Mouse (Mus musculus): ENCODE measurements around the gene Skap2. TPM values are rescaled to one million over a fixed set of nuclear protein-coding genes. Genes with fewer than 3 reads are reported as not detected.

The Skap2 gene
- polyA plus RNA-seq, 1 experiment: 59.1 TPM

GRCm38 (mm10) chr6:52027181-52027580 is 14.8 kb upstream of the Skap2 start:
- no peak overlapping the region for H3K4me3 ChIP-seq (ENCODE audit: insufficient read depth, low read length)
- TF ChIP-seq POLR2A (IDR thresholded peaks at IDR 0.05; ENCODE audit: low read depth, low read length) (no peak), CTCF (IDR thresholded peaks at IDR 0.05; ENCODE audit: borderline replicate concordance, insufficient read depth, low read length) (no peak)
- no peaks in the 10 kb centered on the region for H3K4me1 ChIP-seq (ENCODE audit: control insufficient read depth, insufficient read depth, low read length)
- no peak overlapping the region for H3K27ac ChIP-seq (ENCODE audit: insufficient read depth, low read length)

GRCm38 (mm10) chr6:52026281-52026680 is 13.9 kb upstream of the Skap2 start:
- H3K27ac ChIP-seq (ENCODE audit: insufficient read depth, low read length): no peak overlapping the region
- H3K4me3 ChIP-seq (ENCODE audit: insufficient read depth, low read length): no peak overlapping the region
- no peaks in the 10 kb centered on the region for H3K4me1 ChIP-seq (ENCODE audit: control insufficient read depth, insufficient read depth, low read length)
- TF ChIP-seq CTCF (IDR thresholded peaks at IDR 0.05; ENCODE audit: borderline replicate concordance, insufficient read depth, low read length): no peak
- no peak for TF ChIP-seq POLR2A (IDR thresholded peaks at IDR 0.05; ENCODE audit: low read depth, low read length)

- Histone ChIP-seq H3K4me3 (ENCODE audit: insufficient read depth, low read length) (no peak overlapping the region), H3K27ac (ENCODE audit: insufficient read depth, low read length) (no peak overlapping the region), H3K4me1 (ENCODE audit: control insufficient read depth, insufficient read depth, low read length) (no peaks in the 10 kb centered on the region)
- TF ChIP-seq CTCF (IDR thresholded peaks at IDR 0.05; ENCODE audit: borderline replicate concordance, insufficient read depth, low read length): no peak
- no peak for TF ChIP-seq POLR2A (IDR thresholded peaks at IDR 0.05; ENCODE audit: low read depth, low read length)
Observed at GRCm38 (mm10) chr6:52024730-52025129, 12.4 kb upstream of the Skap2 start.

GRCm38 (mm10) chr6:52022363-52022762 is 10.0 kb upstream of the Skap2 start:
- no peak overlapping the region for H3K27ac ChIP-seq (ENCODE audit: insufficient read depth, low read length)
- H3K4me3 ChIP-seq (ENCODE audit: insufficient read depth, low read length): no peak overlapping the region
- no peak for TF ChIP-seq CTCF (IDR thresholded peaks at IDR 0.05; ENCODE audit: borderline replicate concordance, insufficient read depth, low read length)
- no peak for TF ChIP-seq POLR2A (IDR thresholded peaks at IDR 0.05; ENCODE audit: low read depth, low read length)
- H3K4me1 ChIP-seq (ENCODE audit: control insufficient read depth, insufficient read depth, low read length): no peaks in the 10 kb centered on the region

GRCm38 (mm10) chr6:52020276-52020675 is 7.9 kb upstream of the Skap2 start:
- Histone ChIP-seq H3K4me3 (ENCODE audit: insufficient read depth, low read length) (no peak overlapping the region), H3K4me1 (ENCODE audit: control insufficient read depth, insufficient read depth, low read length) (no peaks in the 10 kb centered on the region), H3K27ac (ENCODE audit: insufficient read depth, low read length) (no peak overlapping the region)
- TF ChIP-seq POLR2A (IDR thresholded peaks at IDR 0.05; ENCODE audit: low read depth, low read length) (no peak), CTCF (IDR thresholded peaks at IDR 0.05; ENCODE audit: borderline replicate concordance, insufficient read depth, low read length) (no peak)

- H3K4me1 ChIP-seq (ENCODE audit: control insufficient read depth, insufficient read depth, low read length): no peaks in the 10 kb centered on the region
- TF ChIP-seq POLR2A (IDR thresholded peaks at IDR 0.05; ENCODE audit: low read depth, low read length): no peak; the same call in 1 of the 2 replicates
- TF ChIP-seq CTCF (IDR thresholded peaks at IDR 0.05; ENCODE audit: borderline replicate concordance, insufficient read depth, low read length): no peak
- no peak overlapping the region for H3K27ac ChIP-seq (ENCODE audit: insufficient read depth, low read length)
Observed at GRCm38 (mm10) chr6:52013245-52013945, 1.0 kb upstream of the Skap2 start.

GRCm38 (mm10) chr6:52011559-52012408 is 565 bp downstream of the Skap2 start:
- TF ChIP-seq CTCF (IDR thresholded peaks at IDR 0.05; ENCODE audit: borderline replicate concordance, insufficient read depth, low read length) (no peak), POLR2A (IDR thresholded peaks at IDR 0.05; ENCODE audit: low read depth, low read length) (no peak)
- H3K27ac ChIP-seq (ENCODE audit: insufficient read depth, low read length): no peak overlapping the region
- peaks cover 2% of the 10 kb centered on the region; the same call in 1 of the 2 replicates for H3K4me1 ChIP-seq (ENCODE audit: control insufficient read depth, insufficient read depth, low read length)
- peak overlapping the region; percentile 61 for H3K4me3 ChIP-seq (ENCODE audit: insufficient read depth, low read length)

More at GRCm38 (mm10) chr6:52013245-52013945, 1.0 kb upstream of the Skap2 start:
- H3K4me3 ChIP-seq (ENCODE audit: insufficient read depth, low read length): peak overlapping the region; percentile 61

GRCm38 (mm10) chr6:52009385-52009784 is 3.0 kb downstream of the Skap2 start:
- peaks cover 5% of the 10 kb centered on the region; the same call in 1 of the 2 replicates for H3K4me1 ChIP-seq (ENCODE audit: control insufficient read depth, insufficient read depth, low read length)
- no peak for TF ChIP-seq CTCF (IDR thresholded peaks at IDR 0.05; ENCODE audit: borderline replicate concordance, insufficient read depth, low read length)
- no peak for TF ChIP-seq POLR2A (IDR thresholded peaks at IDR 0.05; ENCODE audit: low read depth, low read length)

GRCm38 (mm10) chr6:52008757-52009156 is 3.6 kb downstream of the Skap2 start:
- Histone ChIP-seq H3K4me3 (ENCODE audit: insufficient read depth, low read length) (no peak overlapping the region), H3K27ac (ENCODE audit: insufficient read depth, low read length) (no peak overlapping the region), H3K4me1 (ENCODE audit: control insufficient read depth, insufficient read depth, low read length) (peaks cover 5% of the 10 kb centered on the region; the same call in 1 of the 2 replicates)
- TF ChIP-seq CTCF (IDR thresholded peaks at IDR 0.05; ENCODE audit: borderline replicate concordance, insufficient read depth, low read length) (no peak), POLR2A (IDR thresholded peaks at IDR 0.05; ENCODE audit: low read depth, low read length) (no peak)

More at GRCm38 (mm10) chr6:52009385-52009784, 3.0 kb downstream of the Skap2 start:
- Histone ChIP-seq H3K4me3 (ENCODE audit: insufficient read depth, low read length) (no peak overlapping the region), H3K27ac (ENCODE audit: insufficient read depth, low read length) (no peak overlapping the region)

All from embryonic fibroblast, embryonic 13.5 days (primary cell).